Mouse (Mus musculus): Measurements from ENCODE around the gene Recql. TPM values are rescaled to one million over a fixed set of nuclear protein-coding genes. Genes with fewer than 3 reads are reported as not detected.

Recql gene
- polyA plus RNA-seq, 1 experiment from 2014 or later, result 23.9 TPM

- Histone ChIP-seq H3K27me3 (no peaks in the 10 kb centered on the region), H3K4me1 (replicated peaks) (peaks cover 25% of the 10 kb centered on the region), H3K9ac (peak overlapping the region; percentile 83), H3K36me3 (no peaks in the 10 kb centered on the region), H3K9me3 (no peaks in the 10 kb centered on the region), H3K4me2 (peak overlapping the region; percentile 80), H3K27ac (replicated peaks) (peak overlapping the region; percentile 58), H3K4me3 (peak overlapping the region; percentile 99)
- WGBS, result 7% methylated on average over 31 of the region's 31 CpGs
- peak; percentile 91 for ATAC-seq (ENCODE audit: low FRiP score, low read depth)
Measured at GRCm38 (mm10) chr6:142386285-142387010, 439 bp downstream of the Recql start.

- no peak overlapping the region for H3K4me3 ChIP-seq
- H3K36me3 ChIP-seq, result no peaks in the 10 kb centered on the region
- peaks cover 25% of the 10 kb centered on the region for H3K4me1 ChIP-seq (replicated peaks)
- H3K27me3 ChIP-seq, result no peaks in the 10 kb centered on the region
- no peak overlapping the region for H3K9ac ChIP-seq
- ATAC-seq (ENCODE audit: low FRiP score, low read depth), result no peak
- no peak overlapping the region for H3K4me2 ChIP-seq
- no peaks in the 10 kb centered on the region for H3K9me3 ChIP-seq
- H3K27ac ChIP-seq (replicated peaks), result no peak overlapping the region
- 93% methylated on average over 9 of the region's 9 CpGs for WGBS
Measured at GRCm38 (mm10) chr6:142384521-142384920, 2.4 kb downstream of the Recql start.

- Histone ChIP-seq H3K27ac (replicated peaks) (no peak overlapping the region), H3K4me1 (replicated peaks) (peaks cover 7% of the 10 kb centered on the region), H3K4me2 (no peak overlapping the region), H3K4me3 (no peak overlapping the region), H3K9me3 (no peaks in the 10 kb centered on the region), H3K9ac (no peak overlapping the region), H3K36me3 (peaks cover under 1% of the 10 kb centered on the region; the same call in 1 of the 2 replicates), H3K27me3 (no peaks in the 10 kb centered on the region)
- WGBS, result 92% methylated on average over 7 of the region's 7 CpGs
- no peak for ATAC-seq (ENCODE audit: low FRiP score, low read depth)
Measured at GRCm38 (mm10) chr6:142381615-142382014, 5.3 kb downstream of the Recql start.

GRCm38 (mm10) chr6:142379961-142380360 lies 6.9 kb downstream of the Recql start:
- H3K27me3 ChIP-seq, result no peaks in the 10 kb centered on the region
- peaks cover 4% of the 10 kb centered on the region; the same call in 1 of the 2 replicates for H3K36me3 ChIP-seq
- H3K4me1 ChIP-seq (replicated peaks), result no peaks in the 10 kb centered on the region
- ATAC-seq (ENCODE audit: low FRiP score, low read depth), result no peak
- H3K4me3 ChIP-seq, result no peak overlapping the region
- no peaks in the 10 kb centered on the region for H3K9me3 ChIP-seq
- no peak overlapping the region for H3K9ac ChIP-seq
- no peak overlapping the region for H3K27ac ChIP-seq (replicated peaks)
- no peak overlapping the region for H3K4me2 ChIP-seq
- 86% methylated on average over 6 of the region's 6 CpGs for WGBS

- H3K9me3 ChIP-seq, result no peaks in the 10 kb centered on the region
- H3K4me2 ChIP-seq, result no peak overlapping the region
- peaks cover 9% of the 10 kb centered on the region; the same call in 1 of the 2 replicates for H3K36me3 ChIP-seq
- H3K9ac ChIP-seq, result no peak overlapping the region
- H3K27ac ChIP-seq (replicated peaks), result no peak overlapping the region
- H3K27me3 ChIP-seq, result no peaks in the 10 kb centered on the region
- no peak overlapping the region for H3K4me3 ChIP-seq
- WGBS, result 89% methylated on average over 8 of the region's 8 CpGs
- no peak for ATAC-seq (ENCODE audit: low FRiP score, low read depth)
- no peaks in the 10 kb centered on the region for H3K4me1 ChIP-seq (replicated peaks)
Measured at GRCm38 (mm10) chr6:142378576-142379330, 8.1 kb downstream of the Recql start.

- no peaks in the 10 kb centered on the region for H3K27me3 ChIP-seq
- 78% methylated on average over 1 of the region's 1 CpGs for WGBS
- ATAC-seq (ENCODE audit: low FRiP score, low read depth), result no peak
Measured at GRCm38 (mm10) chr6:142377081-142377480, 9.8 kb downstream of the Recql start.

GRCm38 (mm10) chr6:142369568-142369967 lies 17.3 kb downstream of the Recql start:
- no peak overlapping the region for H3K4me2 ChIP-seq
- peaks cover 51% of the 10 kb centered on the region for H3K36me3 ChIP-seq
- whole genome bisulfite sequencing, result 89% methylated on average over 3 of the region's 3 CpGs
- H3K4me3 ChIP-seq, result no peak overlapping the region
- no peaks in the 10 kb centered on the region for H3K4me1 ChIP-seq (replicated peaks)
- no peak overlapping the region for H3K27ac ChIP-seq (replicated peaks)
- no peaks in the 10 kb centered on the region for H3K27me3 ChIP-seq
- H3K9me3 ChIP-seq, result no peaks in the 10 kb centered on the region
- ATAC-seq (ENCODE audit: low FRiP score, low read depth), result no peak
- H3K9ac ChIP-seq, result no peak overlapping the region

More at GRCm38 (mm10) chr6:142377081-142377480, 9.8 kb downstream of the Recql start:
- Histone ChIP-seq H3K27ac (replicated peaks) (no peak overlapping the region), H3K9me3 (no peaks in the 10 kb centered on the region), H3K4me2 (no peak overlapping the region), H3K9ac (no peak overlapping the region), H3K36me3 (peaks cover 15% of the 10 kb centered on the region; the same call in 1 of the 2 replicates), H3K4me1 (replicated peaks) (no peaks in the 10 kb centered on the region), H3K4me3 (no peak overlapping the region)

- Histone ChIP-seq H3K36me3 (peaks cover 53% of the 10 kb centered on the region), H3K9ac (no peak overlapping the region), H3K4me3 (no peak overlapping the region), H3K27ac (replicated peaks) (no peak overlapping the region), H3K27me3 (no peaks in the 10 kb centered on the region), H3K9me3 (no peaks in the 10 kb centered on the region), H3K4me1 (replicated peaks) (no peaks in the 10 kb centered on the region), H3K4me2 (no peak overlapping the region)
- 94% methylated on average over 3 of the region's 3 CpGs for WGBS
- ATAC-seq (ENCODE audit: low FRiP score, low read depth), result no peak
Measured at GRCm38 (mm10) chr6:142367565-142367964, 19.3 kb downstream of the Recql start.

GRCm38 (mm10) chr6:142366473-142367018 lies 20.3 kb downstream of the Recql start:
- ATAC-seq (ENCODE audit: low FRiP score, low read depth), result no peak
- H3K9ac ChIP-seq, result no peak overlapping the region
- 96% methylated on average over 10 of the region's 10 CpGs for WGBS
- no peak overlapping the region for H3K4me3 ChIP-seq
- H3K36me3 ChIP-seq, result peaks cover 55% of the 10 kb centered on the region
- no peak overlapping the region for H3K27ac ChIP-seq (replicated peaks)
- no peaks in the 10 kb centered on the region for H3K4me1 ChIP-seq (replicated peaks)
- H3K27me3 ChIP-seq, result no peaks in the 10 kb centered on the region
- no peak overlapping the region for H3K4me2 ChIP-seq
- H3K9me3 ChIP-seq, result no peaks in the 10 kb centered on the region

GRCm38 (mm10) chr6:142365742-142366472 lies 21.0 kb downstream of the Recql start:
- no peaks in the 10 kb centered on the region for H3K9me3 ChIP-seq
- H3K27ac ChIP-seq (replicated peaks), result no peak overlapping the region
- no peak overlapping the region for H3K9ac ChIP-seq
- H3K4me2 ChIP-seq, result no peak overlapping the region
- no peak overlapping the region for H3K4me3 ChIP-seq
- H3K4me1 ChIP-seq (replicated peaks), result no peaks in the 10 kb centered on the region
- peaks cover 58% of the 10 kb centered on the region for H3K36me3 ChIP-seq
- no peaks in the 10 kb centered on the region for H3K27me3 ChIP-seq
- ATAC-seq (ENCODE audit: low FRiP score, low read depth), result 0 out of 2 replicates have a peak, but pooled peaks have one; percentile 34
- 94% methylated on average over 8 of the region's 8 CpGs for WGBS

- no peaks in the 10 kb centered on the region for H3K27me3 ChIP-seq
Measured at GRCm38 (mm10) chr6:142363019-142363576, 23.8 kb downstream of the Recql start.

More at GRCm38 (mm10) chr6:142363019-142363576, 23.8 kb downstream of the Recql start:
- Histone ChIP-seq H3K4me1 (replicated peaks) (no peaks in the 10 kb centered on the region), H3K9me3 (no peaks in the 10 kb centered on the region), H3K4me3 (no peak overlapping the region), H3K27ac (replicated peaks) (no peak overlapping the region), H3K36me3 (peaks cover 74% of the 10 kb centered on the region), H3K4me2 (no peak overlapping the region), H3K9ac (no peak overlapping the region)
- 69% methylated on average over 9 of the region's 9 CpGs for WGBS
- no peak for ATAC-seq (ENCODE audit: low FRiP score, low read depth)
